Mouse (Mus musculus) cortical plate, adult 2 months (tissue): Measurements from ENCODE around the gene Lamb3.

Experiments
- CTCF ChIP-seq: fragments of 200-500 bp; IDR thresholded peaks from 2 replicates; pipeline ENCODE4 v1.5.1; 2011; ENCODE audit warnings: mild to moderate bottlenecking, control low read depth, low read length; ENCODE audit not compliant: insufficient read depth; ENCODE audit errors: extremely low read depth
- POLR2A ChIP-seq: fragments of 200-500 bp; IDR thresholded peaks from 2 replicates; pipeline ENCODE4 v1.6.1; 2011; ENCODE audit warnings: mild to moderate bottlenecking, low read length, control low read depth; ENCODE audit not compliant: insufficient read depth; ENCODE audit errors: extremely low read depth

- no peak for TF ChIP-seq POLR2A
- TF ChIP-seq CTCF = peak; percentile 83
Observed at GRCm38 (mm10) chr1:193363801-193364231, 156.3 kb downstream of the Lamb3 start.
